Mouse (Mus musculus) stomach, embryonic 14.5 days (tissue): ENCODE results near the gene Lgi1. TPM values are rescaled to one million over a fixed set of nuclear protein-coding genes. Genes with fewer than 3 reads are reported as not detected.
A peak's percentile ranks its signal among the peaks of the same experiment; 100 is the strongest.

ENCODE experiments used
- ATAC-seq: fragments of 200-750 bp; cut with Nextera tagmentation; 2 replicates; pipeline ENCODE4 v1.8.0; 2017; ENCODE audit warnings: low read depth, moderate TSS enrichment; ENCODE audit not compliant: insufficient number of reproducible peaks, insufficient read depth, low FRiP score
- H3K27ac ChIP-seq: fragments of 300-500 bp; sonication (generic); 2 replicates; pipeline ENCODE4 v1.5.1; 2014; ENCODE audit warnings: mild to moderate bottlenecking, low read length, moderate library complexity, mixed read lengths
- H3K27me3 ChIP-seq: fragments of 300-500 bp; sonication (generic); 2 replicates; pipeline ENCODE4 v1.6.1; 2014; ENCODE audit warnings: low read length, control low read depth, mixed read lengths; ENCODE audit not compliant: control insufficient read depth, insufficient read depth
- H3K36me3 ChIP-seq: fragments of 300-500 bp; sonication (generic); 2 replicates; pipeline ENCODE4 v1.6.1; 2014; ENCODE audit warnings: mild to moderate bottlenecking, control low read depth, low read length, moderate library complexity, mixed read lengths; ENCODE audit not compliant: control insufficient read depth, insufficient read depth
- H3K4me1 ChIP-seq: fragments of 300-500 bp; sonication (generic); 2 replicates; pipeline ENCODE4 v1.6.1; 2014; ENCODE audit warnings: low read length, control low read depth, mixed read lengths; ENCODE audit not compliant: control insufficient read depth, insufficient read depth
- H3K4me2 ChIP-seq: fragments of 300-500 bp; sonication (generic); replicated peaks from 2 replicates; pipeline ENCODE4 v1.6.1; 2014; ENCODE audit warnings: low read depth, low read length, control low read depth
- H3K4me3 ChIP-seq: fragments of 300-500 bp; sonication (generic); 2 replicates; pipeline ENCODE4 v1.5.1; 2014; ENCODE audit warnings: low read depth, low read length, control low read depth
- H3K9ac ChIP-seq: fragments of 300-500 bp; sonication (generic); replicated peaks from 2 replicates; pipeline ENCODE4 v1.6.1; 2014; ENCODE audit warnings: low read depth, mild to moderate bottlenecking, control low read depth, low read length, moderate library complexity, mixed read lengths
- H3K9me3 ChIP-seq: fragments of 300-500 bp; sonication (generic); 2 replicates; pipeline ENCODE4 v1.6.1; 2016; ENCODE audit warnings: low read depth, low read length, control low read depth; ENCODE audit not compliant: control insufficient read depth
- WGBS: fragments of 180-500 bp; shearing (Covaris S2); extraction: QIAGEN DNeasy Blood & Tissue Kit; methylation state at CpG from one replicate; pipeline ENCODE4 v1.1.7; 2014; 5-methylcytosine and 5-hydroxymethylcytosine counted together
- polyA plus RNA-seq: library from polyadenylated mRNA; unstranded; fragments of >200 nt; fragmentation: Nextera tagmentation; extraction: Ambion mirVana; gene quantifications from 2 replicates; pipeline ENCODE4 v1.2.1, GENCODE M21; 2014

The Lgi1 gene
- polyA plus RNA-seq, 1 experiment from 2014 or later, result 1.1 TPM

- ATAC-seq, result no peak
- Histone ChIP-seq H3K9ac (no peak overlapping the region), H3K4me3 (no peak overlapping the region), H3K36me3 (no peaks in the 10 kb centered on the region), H3K27me3 (no peaks in the 10 kb centered on the region), H3K4me2 (no peak overlapping the region), H3K4me1 (no peaks in the 10 kb centered on the region), H3K9me3 (no peaks in the 10 kb centered on the region), H3K27ac (no peak overlapping the region)
- 73% methylated on average over 7 of the region's 7 CpGs for WGBS
Observed at GRCm38 (mm10) chr19:38273820-38274219, 9.5 kb downstream of the Lgi1 start.

GRCm38 (mm10) chr19:38274747-38275421 is 10.5 kb downstream of the Lgi1 start:
- no peaks in the 10 kb centered on the region for H3K9me3 ChIP-seq
- H3K4me3 ChIP-seq, result no peak overlapping the region
- H3K4me2 ChIP-seq, result no peak overlapping the region
- 73% methylated on average over 15 of the region's 15 CpGs for WGBS
- H3K4me1 ChIP-seq, result no peaks in the 10 kb centered on the region
- no peaks in the 10 kb centered on the region for H3K27me3 ChIP-seq
- H3K9ac ChIP-seq, result no peak overlapping the region
- H3K27ac ChIP-seq, result no peak overlapping the region
- no peak for ATAC-seq
- no peaks in the 10 kb centered on the region for H3K36me3 ChIP-seq

GRCm38 (mm10) chr19:38276226-38276625 is 11.9 kb downstream of the Lgi1 start:
- no peak for ATAC-seq
- Histone ChIP-seq H3K4me3 (no peak overlapping the region), H3K27ac (no peak overlapping the region), H3K36me3 (no peaks in the 10 kb centered on the region), H3K4me1 (no peaks in the 10 kb centered on the region), H3K27me3 (no peaks in the 10 kb centered on the region), H3K4me2 (no peak overlapping the region), H3K9ac (no peak overlapping the region), H3K9me3 (no peaks in the 10 kb centered on the region)
- 89% methylated on average over 4 of the region's 4 CpGs for WGBS

- no peak for ATAC-seq
- H3K36me3 ChIP-seq, result no peaks in the 10 kb centered on the region
- H3K9me3 ChIP-seq, result no peaks in the 10 kb centered on the region
- 91% methylated on average over 10 of the region's 10 CpGs for WGBS
- H3K4me2 ChIP-seq, result no peak overlapping the region
- no peaks in the 10 kb centered on the region for H3K27me3 ChIP-seq
- H3K4me1 ChIP-seq, result no peaks in the 10 kb centered on the region
- H3K9ac ChIP-seq, result no peak overlapping the region
- H3K27ac ChIP-seq, result no peak overlapping the region
- no peak overlapping the region for H3K4me3 ChIP-seq
Observed at GRCm38 (mm10) chr19:38280242-38280641, 15.9 kb downstream of the Lgi1 start.

GRCm38 (mm10) chr19:38282407-38282806 is 18.1 kb downstream of the Lgi1 start:
- no peak overlapping the region for H3K9ac ChIP-seq
- 27% methylated on average over 2 of the region's 2 CpGs for WGBS
- no peak overlapping the region for H3K27ac ChIP-seq
- no peaks in the 10 kb centered on the region for H3K4me1 ChIP-seq
- H3K36me3 ChIP-seq, result no peaks in the 10 kb centered on the region
- H3K4me2 ChIP-seq, result no peak overlapping the region
- H3K27me3 ChIP-seq, result no peaks in the 10 kb centered on the region
- H3K9me3 ChIP-seq, result 0 out of 2 replicates have a peak, but pooled peaks cover 3% of the 10 kb centered on the region
- no peak for ATAC-seq
- H3K4me3 ChIP-seq, result no peak overlapping the region

- Histone ChIP-seq H3K9me3 (0 out of 2 replicates have a peak, but pooled peaks cover 3% of the 10 kb centered on the region), H3K27ac (no peak overlapping the region), H3K9ac (no peak overlapping the region), H3K4me1 (no peaks in the 10 kb centered on the region), H3K4me3 (no peak overlapping the region), H3K27me3 (no peaks in the 10 kb centered on the region), H3K4me2 (no peak overlapping the region), H3K36me3 (no peaks in the 10 kb centered on the region)
- WGBS, result 80% methylated on average over 6 of the region's 6 CpGs
- no peak for ATAC-seq
Observed at GRCm38 (mm10) chr19:38288556-38288955, 24.2 kb downstream of the Lgi1 start.

GRCm38 (mm10) chr19:38291432-38291831 is 27.1 kb downstream of the Lgi1 start:
- H3K27me3 ChIP-seq, result no peaks in the 10 kb centered on the region
- no peak overlapping the region for H3K27ac ChIP-seq
- no peaks in the 10 kb centered on the region for H3K9me3 ChIP-seq
- H3K36me3 ChIP-seq, result no peaks in the 10 kb centered on the region
- H3K9ac ChIP-seq, result no peak overlapping the region
- 87% methylated on average over 6 of the region's 6 CpGs for WGBS
- no peaks in the 10 kb centered on the region for H3K4me1 ChIP-seq
- H3K4me2 ChIP-seq, result no peak overlapping the region
- no peak for ATAC-seq
- H3K4me3 ChIP-seq, result no peak overlapping the region

GRCm38 (mm10) chr19:38298018-38298626 is 33.8 kb downstream of the Lgi1 start:
- peak; percentile 58; the same call in 1 of the 2 replicates for ATAC-seq
- H3K9me3 ChIP-seq, result no peaks in the 10 kb centered on the region
- H3K4me3 ChIP-seq, result no peak overlapping the region
- H3K27me3 ChIP-seq, result no peaks in the 10 kb centered on the region
- H3K36me3 ChIP-seq, result no peaks in the 10 kb centered on the region
- H3K4me2 ChIP-seq, result no peak overlapping the region
- peak overlapping the region; percentile 1; the same call in 1 of the 2 replicates for H3K27ac ChIP-seq
- no peak overlapping the region for H3K9ac ChIP-seq
- peaks cover 3% of the 10 kb centered on the region; the same call in 1 of the 2 replicates for H3K4me1 ChIP-seq
- 7% methylated on average over 3 of the region's 3 CpGs for WGBS
